Mouse (Mus musculus): ENCODE results near the gene Eif5a.

DNA sequence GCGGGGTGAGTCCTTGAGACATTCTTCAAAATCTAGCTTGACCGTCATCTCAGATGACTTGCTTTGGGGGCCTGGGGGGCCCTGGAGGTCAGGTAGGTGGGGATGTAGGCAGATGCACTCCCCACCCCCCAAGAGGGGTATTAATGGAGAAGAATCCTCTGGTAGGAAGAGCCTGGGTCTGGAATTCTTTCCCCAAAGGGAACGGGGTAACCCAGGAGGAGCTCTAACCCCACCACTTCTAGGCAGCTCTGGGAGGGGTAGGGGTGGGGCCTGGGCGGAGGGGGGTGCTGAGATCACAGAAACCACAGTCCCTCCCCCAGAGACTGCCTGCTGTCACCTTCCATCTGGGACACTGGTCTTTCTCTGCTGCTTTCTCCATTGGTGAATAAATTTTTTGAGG, 26.5 kb downstream of the Eif5a start, which contains the start of gene Acap1:
- TF ChIP-seq CTCF (IDR thresholded peaks at IDR 0.05; ENCODE audit: low read depth), result no peak
- no peak for TF ChIP-seq EP300 (IDR thresholded peaks at IDR 0.05; ENCODE audit: low read depth)
